14 mouse cellular contexts compared by ENCODE assay signal in genomic region chr11:103249509-103249908, GRCm38 (mm10). TPM values are rescaled to one million over a fixed set of nuclear protein-coding genes. Genes with fewer than 3 reads are reported as not detected.
DNase-seq lines count a peak whose midpoint lies in the region; ATAC-seq and TF ChIP-seq lines count a peak whose summit lies in the region.
"Had no signal": no experiment of that assay in that cellular context is flagged by ENCODE, and none has a peak within 500 bp of the region (broad histone marks: within the 10 kb centered on the region; RNA-seq: fewer than 3 reads in every experiment).

No protein-coding gene starts in this region.

- H3K4me1 ChIP-seq in intestine, embryonic 16.5 days (ENCODE audit: control insufficient read depth, insufficient read depth, low read length), result peaks cover 25% of the 10 kb centered on the region
- peaks cover 6% of the 10 kb centered on the region for H3K4me1 ChIP-seq in intestine, postnatal 0 days (replicated peaks; ENCODE audit: control insufficient read depth, insufficient read depth, low read length)
- peaks cover 9% of the 10 kb centered on the region for H3K4me1 ChIP-seq in liver, embryonic 16.5 days (ENCODE audit: control insufficient read depth, low read depth, low read length)

- TF ChIP-seq CTCF in intestine, postnatal 0 days (IDR thresholded peaks at IDR 0.05; ENCODE audit: low read depth), result no peak

- H3K36me3 ChIP-seq in intestine, embryonic 16.5 days (ENCODE audit: control insufficient read depth, insufficient read depth, low read length), result no peaks in the 10 kb centered on the region
- no peaks in the 10 kb centered on the region for H3K36me3 ChIP-seq in intestine, postnatal 0 days (ENCODE audit: control insufficient read depth, insufficient read depth)
- no peaks in the 10 kb centered on the region for H3K36me3 ChIP-seq in liver, embryonic 16.5 days (ENCODE audit: control insufficient read depth, insufficient read depth)
- H3K36me3 ChIP-seq: hindbrain, embryonic 15.5 days; limb, embryonic 15.5 days had no signal

- DNase-seq in 416B (ENCODE audit: low read depth), result peak; percentile 84
- DNase-seq in MEL-GATA-1-ER (ENCODE audit: extremely low read depth, low read depth), result peak; percentile 88
- no peak for DNase-seq in thymus, adult 18-20 months
- DNase-seq in cerebellum, postnatal 10 days, result no peak
- DNase-seq: cerebellum, adult 18-20 months; gastrocnemius, postnatal 10 days; right cerebral cortex, adult 18-20 months had no signal

- no peaks in the 10 kb centered on the region for H3K9me3 ChIP-seq in intestine, embryonic 16.5 days (ENCODE audit: control insufficient read depth, low read length)
- no peaks in the 10 kb centered on the region for H3K9me3 ChIP-seq in intestine, postnatal 0 days (ENCODE audit: control insufficient read depth)
- no peaks in the 10 kb centered on the region for H3K9me3 ChIP-seq in liver, embryonic 16.5 days (replicated peaks; ENCODE audit: control insufficient read depth, low read length)
- H3K9me3 ChIP-seq: hindbrain, embryonic 15.5 days; limb, embryonic 15.5 days had no signal

- 60% methylated on average over 6 of the region's 6 CpGs for WGBS in intestine, embryonic 16.5 days
- 72% methylated on average over 6 of the region's 6 CpGs for WGBS in intestine, postnatal 0 days
- WGBS in liver, embryonic 16.5 days (ENCODE audit: insufficient replicate concordance), result 17% methylated on average over 6 of the region's 6 CpGs

- 0 out of 2 replicates have a peak overlapping the region, but pooled peaks have one; percentile 21 for H3K27ac ChIP-seq in intestine, embryonic 16.5 days (ENCODE audit: low read length)
- no peak overlapping the region for H3K27ac ChIP-seq in intestine, postnatal 0 days (ENCODE audit: low read depth, low read length)
- peak overlapping the region; percentile 69 for H3K27ac ChIP-seq in liver, embryonic 16.5 days (ENCODE audit: low read length)
- H3K27ac ChIP-seq: hindbrain, embryonic 15.5 days had no signal

- no peaks in the 10 kb centered on the region for H3K27me3 ChIP-seq in intestine, embryonic 16.5 days (replicated peaks; ENCODE audit: control insufficient read depth, insufficient read depth, low read length)
- H3K27me3 ChIP-seq in intestine, postnatal 0 days (replicated peaks; ENCODE audit: control insufficient read depth, insufficient read depth, low read length), result no peaks in the 10 kb centered on the region
- H3K27me3 ChIP-seq in liver, embryonic 16.5 days (ENCODE audit: control insufficient read depth, insufficient read depth, low read depth, low read length), result no peaks in the 10 kb centered on the region
- H3K27me3 ChIP-seq: hindbrain, embryonic 15.5 days; limb, embryonic 15.5 days had no signal

- no peak for ATAC-seq in intestine, embryonic 16.5 days
- ATAC-seq in intestine, postnatal 0 days, result no peak
- peak; percentile 32; the same call in 1 of the 2 replicates for ATAC-seq in liver, embryonic 16.5 days (ENCODE audit: low read depth)
- no peak for ATAC-seq in erythroid progenitor cell, adult 5-6 weeks (replicated peaks; ENCODE audit: low FRiP score, poor library complexity, severe bottlenecking)

- no peak overlapping the region for H3K4me3 ChIP-seq in intestine, embryonic 16.5 days (ENCODE audit: low read length)
- H3K4me3 ChIP-seq in intestine, postnatal 0 days (ENCODE audit: low read depth, low read length), result no peak overlapping the region
- H3K4me3 ChIP-seq in liver, embryonic 16.5 days (ENCODE audit: low read depth, low read length), result no peak overlapping the region
- H3K4me3 ChIP-seq: hindbrain, embryonic 15.5 days; limb, embryonic 15.5 days had no signal

- no peak overlapping the region for H3K9ac ChIP-seq in intestine, embryonic 16.5 days (ENCODE audit: low read depth, low read length)
- H3K9ac ChIP-seq in intestine, postnatal 0 days (ENCODE audit: low read depth, low read length), result no peak overlapping the region
- H3K9ac ChIP-seq in liver, embryonic 16.5 days (ENCODE audit: low read depth, low read length), result no peak overlapping the region
- H3K9ac ChIP-seq: hindbrain, embryonic 15.5 days; limb, embryonic 15.5 days had no signal

- no peak overlapping the region for H3K4me2 ChIP-seq in intestine, embryonic 16.5 days (ENCODE audit: low read depth, low read length)
- no peak overlapping the region for H3K4me2 ChIP-seq in intestine, postnatal 0 days (replicated peaks; ENCODE audit: low read depth)
- H3K4me2 ChIP-seq in liver, embryonic 16.5 days (ENCODE audit: low read depth, low read length), result 0 out of 2 replicates have a peak overlapping the region, but pooled peaks have one; percentile 0
- H3K4me2 ChIP-seq: hindbrain, embryonic 15.5 days; limb, embryonic 15.5 days had no signal

RNA-seq across cellular contexts. Expression of gene Map3k14, which starts 17.8 kb away (rescaled TPM):
- polyA plus RNA-seq in intestine, embryonic 16.5 days (2015; fragmentation: Nextera tagmentation; extraction: Ambion mirVana), result 3.1 TPM in 2 replicates
- 1.6 TPM in 2 replicates for polyA plus RNA-seq in intestine, postnatal 0 days (2015; fragmentation: Nextera tagmentation; extraction: Ambion mirVana)
- polyA plus RNA-seq in liver, embryonic 16.5 days (2015; fragmentation: Nextera tagmentation; extraction: Ambion mirVana), result 0.56 and 0.64 TPM in 2 replicates
- 2.9 and 3.8 TPM in 2 replicates for total RNA-seq in erythroid progenitor cell, adult 5-6 weeks (2015; ENCODE audit: low replicate concordance)
- total RNA-seq in erythroid progenitor cell, adult 5-6 weeks (2017; ENCODE audit: low replicate concordance), result 0.51 and 3.8 TPM in 2 replicates

RNA-seq across cellular contexts. Expression of gene Spata32, which starts 31.3 kb away (rescaled TPM):
- not detected in 2 replicates for polyA plus RNA-seq in intestine, embryonic 16.5 days (2015; fragmentation: Nextera tagmentation; extraction: Ambion mirVana)
- polyA plus RNA-seq in intestine, postnatal 0 days (2015; fragmentation: Nextera tagmentation; extraction: Ambion mirVana), result not detected in 2 replicates
- not detected in 2 replicates for polyA plus RNA-seq in liver, embryonic 16.5 days (2015; fragmentation: Nextera tagmentation; extraction: Ambion mirVana)
- total RNA-seq in erythroid progenitor cell, adult 5-6 weeks (2015; ENCODE audit: low replicate concordance), result not detected in 2 replicates
- not detected in 2 replicates for total RNA-seq in erythroid progenitor cell, adult 5-6 weeks (2017; ENCODE audit: low replicate concordance)
- total RNA-seq: gastrocnemius, postnatal 10 days had no signal
- polyA plus RNA-seq: large intestine, adult 2 months; limb, embryonic 15.5 days had no signal

RNA-seq across cellular contexts. Expression of gene 1700023F06Rik, which starts 41.2 kb away (rescaled TPM):
- polyA plus RNA-seq in intestine, embryonic 16.5 days (2015; fragmentation: Nextera tagmentation; extraction: Ambion mirVana), result 0.57 and 0.83 TPM in 2 replicates
- 0.35 and 0.77 TPM in 2 replicates for polyA plus RNA-seq in intestine, postnatal 0 days (2015; fragmentation: Nextera tagmentation; extraction: Ambion mirVana)
- not detected in 2 replicates for polyA plus RNA-seq in liver, embryonic 16.5 days (2015; fragmentation: Nextera tagmentation; extraction: Ambion mirVana)
- total RNA-seq in erythroid progenitor cell, adult 5-6 weeks (2015; ENCODE audit: low replicate concordance), result 6.3 TPM in 1 of 2 replicates, not detected in the other
- total RNA-seq in erythroid progenitor cell, adult 5-6 weeks (2017; ENCODE audit: low replicate concordance), result not detected in 2 replicates
- total RNA-seq: gastrocnemius, postnatal 10 days had no signal

Comparison
In these comparisons a context has a peak if more than half of its experiments do, and no peak if none do; other contexts are left out.
1. DNase-seq: peak in 416B (single experiment) and MEL-GATA-1-ER (single experiment); none in thymus, adult 18-20 months (0 of 2) and cerebellum, postnatal 10 days (0 of 2).